Mouse (Mus musculus) mesoderm, embryonic 11.5 days (tissue): ENCODE data around the gene 4933425L06Rik.

Experiments
- DNase-seq: peaks from one replicate; pipeline ENCODE4 v3.0.0-alpha.2; 2012; ENCODE audit warnings: low read depth, low spot score

Gene 4933425L06Rik

GRCm38 (mm10) chr13:105134397-105134796 lies 52.5 kb downstream of the 4933425L06Rik start:
- DNase-seq: no peak

GRCm38 (mm10) chr13:105139881-105140280 lies 58.0 kb downstream of the 4933425L06Rik start:
- no peak for DNase-seq

DNA sequence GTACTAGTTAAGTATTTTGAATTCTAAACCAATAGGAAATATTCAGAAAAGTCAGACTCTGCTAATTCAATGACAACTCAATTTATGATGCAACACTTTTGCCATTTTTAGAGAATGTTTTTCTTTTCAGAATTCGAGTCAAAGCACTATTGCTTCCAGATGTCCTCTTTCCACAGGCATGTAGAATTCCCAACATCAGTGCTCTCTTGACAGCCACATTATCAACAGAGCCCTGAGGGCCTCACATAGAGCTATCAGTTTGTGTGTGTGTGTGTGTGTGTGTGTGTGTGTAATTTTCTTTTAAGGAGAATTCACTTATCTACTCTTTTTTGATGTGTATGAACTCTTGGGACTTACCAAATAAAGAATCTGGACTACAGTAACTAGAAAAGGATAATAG lies 64.9 kb downstream of the 4933425L06Rik start:
- DNase-seq: peak; percentile 47

- peak; percentile 59 for DNase-seq
Observed at GRCm38 (mm10) chr13:105147795-105148418, 66.0 kb downstream of the 4933425L06Rik start.

- DNase-seq: no peak
Observed at GRCm38 (mm10) chr13:105150006-105150405, 68.1 kb downstream of the 4933425L06Rik start.

- DNase-seq: peak; percentile 30
Observed at GRCm38 (mm10) chr13:105153955-105154354, 72.0 kb downstream of the 4933425L06Rik start.

- DNase-seq: no peak
Observed at GRCm38 (mm10) chr13:105165441-105165840, 83.5 kb downstream of the 4933425L06Rik start.
